Mouse (Mus musculus) fibroblast of lung, adult 2 months (primary cell): ENCODE measurements around the gene Actg2.
"Not testable (repeated sequence)": the region's sequence is repeated elsewhere in the genome, so short reads cannot be mapped to it uniquely, and the experiment has no call there.

Experiments used
- DNase-seq: peaks from one replicate; pipeline ENCODE4 v3.0.0-alpha.2; 2011; ENCODE audit warnings: low read depth

Gene Actg2

GRCm38 (mm10) chr6:83536028-83536794, at the start of gene Actg2:
Gene Actg2, minus strand, starts transcription at chr6:83536265.
- no peak for DNase-seq

GRCm38 (mm10) chr6:83585328-83585727, 49.3 kb upstream of the Actg2 start:
- DNase-seq: not testable (repeated sequence)

GRCm38 (mm10) chr6:83583591-83583990, 47.5 kb upstream of the Actg2 start:
- no peak for DNase-seq

GRCm38 (mm10) chr6:83582938-83583270, 46.8 kb upstream of the Actg2 start:
- peak; percentile 25 for DNase-seq

GRCm38 (mm10) chr6:83582135-83582937, 46.3 kb upstream of the Actg2 start:
- DNase-seq: no peak

GRCm38 (mm10) chr6:83577534-83577933, 41.5 kb upstream of the Actg2 start:
- no peak for DNase-seq

- no peak for DNase-seq
Observed at GRCm38 (mm10) chr6:83575609-83576008, 39.5 kb upstream of the Actg2 start.

- no peak for DNase-seq
Observed at GRCm38 (mm10) chr6:83572671-83573070, 36.6 kb upstream of the Actg2 start, which contains the start of gene Stambp. Gene Stambp, minus strand, starts transcription at chr6:83572729.

GRCm38 (mm10) chr6:83571840-83572667, 36.0 kb upstream of the Actg2 start:
- DNase-seq: peak; percentile 82

- no peak for DNase-seq
Observed at GRCm38 (mm10) chr6:83568901-83569862, 33.1 kb upstream of the Actg2 start.

GRCm38 (mm10) chr6:83555972-83556371, 19.9 kb upstream of the Actg2 start:
- no peak for DNase-seq

- DNase-seq: no peak
Observed at GRCm38 (mm10) chr6:83548346-83548745, 12.3 kb upstream of the Actg2 start.

GRCm38 (mm10) chr6:83545778-83546177, 9.7 kb upstream of the Actg2 start:
- no peak for DNase-seq

- DNase-seq: peak; percentile 51
Observed at GRCm38 (mm10) chr6:83541756-83542456, 5.8 kb upstream of the Actg2 start.

- DNase-seq: no peak
Observed at GRCm38 (mm10) chr6:83540017-83540416, 4.0 kb upstream of the Actg2 start.

- DNase-seq: no peak
Observed at GRCm38 (mm10) chr6:83536795-83537059, 662 bp upstream of the Actg2 start.

- DNase-seq: no peak
Observed at GRCm38 (mm10) chr6:83532608-83533007, 3.5 kb downstream of the Actg2 start.

- DNase-seq: no peak
Observed at GRCm38 (mm10) chr6:83523194-83523593, 12.9 kb downstream of the Actg2 start.

- no peak for DNase-seq
Observed at GRCm38 (mm10) chr6:83521784-83522183, 14.3 kb downstream of the Actg2 start.

GRCm38 (mm10) chr6:83518637-83519036, 17.4 kb downstream of the Actg2 start:
- DNase-seq: no peak

- no peak for DNase-seq
Observed at GRCm38 (mm10) chr6:83515172-83515571, 20.9 kb downstream of the Actg2 start.
